Mouse (Mus musculus): Measurements from ENCODE around the gene Nrde2.

- TF ChIP-seq CTCF (IDR thresholded peaks at IDR 0.05; ENCODE audit: low read depth, low read length), result no peak
- no peak for TF ChIP-seq POLR2A (IDR thresholded peaks at IDR 0.05; ENCODE audit: insufficient read depth, low read length)
- no peak for TF ChIP-seq EP300 (IDR thresholded peaks at IDR 0.05; ENCODE audit: insufficient read depth, low read depth, low read length)
Observed at GRCm38 (mm10) chr12:100099971-100100706, 59.3 kb downstream of the Nrde2 start.
